Mouse (Mus musculus): ENCODE measurements at regions not wholly inside any gene's neighbourhood (a gene's known extent, or its start where the extent isn't known, plus 50 kb on each side); places are given as distances from the start of the nearest gene placed in this dataset.
"Not testable (repeated sequence)": the region's sequence is repeated elsewhere in the genome, so short reads cannot be mapped to it uniquely, and the experiment has no call there.

- no peak for DNase-seq
Measured at GRCm38 (mm10) chr15:92994191-92994671, 280.7 kb downstream of the Gxylt1 start.

DNA sequence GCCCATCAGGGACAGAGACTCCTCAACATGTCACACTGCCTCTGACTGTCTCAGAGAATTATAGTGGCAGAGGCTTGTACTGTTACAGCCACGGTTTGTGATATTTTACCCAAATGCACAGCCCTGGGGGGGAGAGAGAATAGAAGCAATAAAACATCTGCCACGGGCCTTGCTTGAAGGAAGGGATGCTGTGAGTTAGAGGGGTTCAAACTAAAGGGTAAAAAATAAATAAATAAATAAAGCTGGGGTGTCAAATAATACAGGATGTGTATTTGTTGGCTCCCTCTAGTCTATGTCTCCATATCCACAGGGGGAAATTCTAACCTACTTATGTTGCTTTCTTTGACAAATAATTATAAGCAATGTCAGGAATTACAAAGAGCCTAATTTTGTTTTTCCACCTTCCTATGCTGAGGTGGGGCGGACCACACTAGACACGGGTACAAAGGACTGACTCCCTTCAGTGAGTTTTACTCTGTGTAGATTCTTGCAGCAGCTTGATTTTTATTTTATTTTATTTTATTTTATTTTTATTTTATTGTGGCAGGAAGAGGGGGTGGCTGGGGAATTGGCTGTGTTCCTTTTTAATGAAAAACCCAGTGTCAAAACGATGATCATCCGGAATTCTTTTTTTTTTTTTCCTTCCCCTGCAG, 281.3 kb downstream of the Gxylt1 start:
- no peak for DNase-seq

GRCm38 (mm10) chr15:92975774-92976173, 299.2 kb downstream of the Gxylt1 start:
- DNase-seq: peak; percentile 55 to 74

GRCm38 (mm10) chr15:92974931-92975330, 300.0 kb downstream of the Gxylt1 start:
- peak; percentile 45 to 60 for DNase-seq

- DNase-seq: no peak
Measured at GRCm38 (mm10) chr15:92973651-92974229, 301.2 kb downstream of the Gxylt1 start.

DNA sequence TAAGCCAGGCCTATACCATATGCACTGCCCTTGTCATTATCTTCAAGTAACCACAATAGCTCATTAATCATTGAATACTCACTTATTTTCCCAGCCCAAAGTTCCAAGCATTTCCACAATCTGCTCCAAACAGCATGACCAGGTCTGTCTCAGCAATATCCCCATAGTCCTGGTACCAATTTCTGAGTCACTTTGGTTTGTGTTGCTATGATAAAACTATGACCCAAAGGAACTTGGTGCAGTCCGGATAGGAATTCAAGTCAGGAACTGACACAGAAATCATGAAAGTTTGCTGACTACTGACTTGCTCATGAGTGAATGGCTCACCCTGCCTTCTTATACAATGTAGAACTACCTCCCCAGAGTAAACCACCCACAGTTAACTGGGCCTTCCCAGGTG, 309.4 kb downstream of the Gxylt1 start:
- DNase-seq: no peak

DNA sequence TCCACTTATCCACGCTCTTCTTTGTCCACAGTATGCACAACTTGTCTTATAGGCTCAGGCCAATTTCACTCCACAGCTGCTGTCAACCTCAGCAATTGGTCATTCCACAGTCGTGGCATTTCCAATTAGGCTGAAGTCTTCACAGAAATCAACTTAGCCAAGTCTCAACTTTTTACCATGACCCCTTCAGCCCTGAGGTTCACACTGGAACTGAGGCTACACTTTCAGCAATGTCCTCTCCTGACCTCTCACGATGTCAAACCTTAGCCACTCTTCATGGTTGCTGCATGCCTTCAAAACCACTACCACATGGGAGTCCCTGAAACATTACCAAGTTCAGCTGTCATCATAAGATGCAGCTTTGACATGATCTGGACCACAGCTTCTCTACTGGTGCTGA, 310.1 kb downstream of the Gxylt1 start:
- no peak for DNase-seq

- DNase-seq: no peak
Measured at GRCm38 (mm10) chr15:92964131-92964530, 310.8 kb downstream of the Gxylt1 start.

DNA sequence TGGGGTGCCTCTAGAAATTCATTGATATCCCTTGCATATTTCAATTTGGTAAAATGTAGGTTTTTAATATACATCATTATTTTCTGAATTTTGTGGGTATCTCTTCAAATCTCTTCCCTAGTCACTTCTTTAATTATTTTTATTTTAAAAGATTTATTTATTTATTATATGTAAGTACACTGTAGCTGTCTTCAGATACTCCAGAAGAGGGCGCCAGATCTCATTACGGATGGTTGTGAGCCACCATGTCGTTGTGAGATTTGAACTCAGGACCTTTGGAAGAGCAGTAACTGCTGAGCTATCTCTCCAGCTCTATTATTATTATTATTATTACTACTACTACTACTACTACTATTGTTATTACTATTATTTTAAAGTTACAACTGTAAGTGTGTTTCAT, 324.1 kb downstream of the Gxylt1 start:
- DNase-seq: not testable (repeated sequence)

DNA sequence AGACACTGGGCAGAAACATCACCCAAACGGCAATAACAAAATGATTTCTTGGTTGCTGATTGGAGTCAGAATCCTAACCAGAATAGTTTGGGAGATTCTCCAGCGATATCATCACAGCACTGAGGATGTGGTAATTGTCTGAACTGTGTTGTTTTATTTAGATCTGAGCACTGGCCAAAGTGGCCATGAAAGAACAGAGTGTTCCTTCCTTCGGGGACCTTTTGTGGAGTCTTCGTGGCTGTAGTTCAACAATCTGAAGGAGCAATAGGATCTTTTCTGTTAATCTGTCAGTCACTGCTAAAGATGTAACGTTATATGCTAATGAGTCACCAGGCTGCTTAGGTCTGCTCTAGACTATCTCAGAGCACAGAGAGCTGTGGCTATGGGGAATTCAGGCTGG, 328.8 kb downstream of the Gxylt1 start:
- no peak for DNase-seq

DNA sequence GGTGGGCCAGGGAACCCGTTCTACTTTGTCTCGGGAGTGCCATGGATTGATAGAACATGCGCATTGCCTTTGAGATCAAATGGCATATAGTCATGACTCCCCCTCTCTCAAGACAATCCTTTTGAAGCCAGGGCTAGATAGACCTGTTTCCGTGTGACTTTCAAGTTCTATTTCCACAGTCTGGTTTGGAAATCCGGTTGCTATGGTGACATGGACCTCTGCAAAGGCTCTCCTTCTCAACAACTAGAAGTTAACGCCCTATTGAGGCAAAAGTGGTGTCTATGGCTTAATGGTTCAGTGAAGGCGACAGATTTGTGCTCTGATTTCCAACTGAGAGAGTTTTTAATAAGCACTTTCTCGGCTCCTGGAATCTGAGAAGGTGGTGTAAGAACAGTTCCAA, 371.2 kb downstream of the Gxylt1 start:
- DNase-seq: no peak

DNA sequence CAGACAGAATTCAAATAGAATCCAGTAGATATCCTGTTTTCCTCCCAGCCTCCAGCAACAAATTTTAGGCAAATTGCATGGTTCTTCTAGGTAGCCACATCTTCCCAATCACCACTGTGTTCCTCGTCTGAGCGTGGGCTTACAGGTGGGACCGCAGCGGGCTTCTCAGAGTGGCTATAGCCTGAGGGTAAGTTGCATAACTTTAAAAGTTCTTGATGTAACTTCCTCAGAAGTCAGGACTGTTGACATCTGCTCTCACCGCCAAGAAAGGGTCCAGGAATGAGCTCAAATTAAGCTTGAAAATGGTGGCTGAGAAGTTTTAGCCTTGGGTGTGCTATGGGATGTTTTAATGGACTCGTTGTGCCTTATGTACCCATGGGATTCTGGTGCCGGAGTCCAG, 377.7 kb downstream of the Gxylt1 start:
- DNase-seq: no peak

- DNase-seq: no peak
Measured at GRCm38 (mm10) chr15:92895836-92896235, 379.1 kb downstream of the Gxylt1 start.

DNA sequence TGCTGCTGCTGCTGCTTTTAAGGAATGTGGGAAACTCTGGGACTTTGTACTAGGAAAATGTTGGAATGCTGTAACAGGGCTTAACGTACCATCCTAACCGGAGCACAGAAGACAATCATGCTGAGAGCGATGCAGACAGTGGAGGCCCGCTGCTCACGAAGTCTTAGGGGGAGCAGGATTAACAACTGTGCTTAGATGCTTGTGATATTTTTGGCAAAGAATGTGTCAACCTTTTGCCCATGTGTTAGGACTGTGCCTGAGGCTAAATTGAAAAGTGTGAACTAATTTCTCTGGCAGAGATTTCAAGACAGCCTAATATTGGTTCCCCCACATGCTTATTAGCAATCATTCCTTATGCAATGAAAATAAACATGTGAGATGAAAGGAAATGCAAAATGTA, 398.5 kb downstream of the Gxylt1 start:
- no peak for DNase-seq

- DNase-seq: peak in 1 of 2 experiments; percentile 2
Measured at GRCm38 (mm10) chr15:92864106-92864505, 410.9 kb downstream of the Gxylt1 start.

DNA sequence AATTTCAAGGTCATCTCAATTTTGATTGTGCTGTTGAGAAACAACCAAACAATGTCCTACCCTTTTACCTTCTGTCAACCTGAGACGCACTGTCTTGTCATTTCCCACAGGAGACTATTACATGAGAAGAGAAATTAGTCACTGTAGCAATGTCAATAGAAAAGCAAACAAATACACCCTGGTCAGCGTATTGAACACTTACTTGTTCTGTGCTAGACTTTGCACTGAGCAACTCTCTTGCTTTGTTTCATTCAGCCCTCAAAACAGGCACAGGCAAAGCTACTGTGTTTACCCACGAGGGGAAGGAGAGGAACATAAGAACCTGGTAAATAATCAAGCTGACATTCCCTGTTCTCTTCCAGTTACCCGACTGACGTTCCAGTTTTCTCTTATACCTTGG, 424.1 kb downstream of the Gxylt1 start:
- DNase-seq: no peak

GRCm38 (mm10) chr15:92840035-92840434, 434.9 kb downstream of the Gxylt1 start:
- no peak for DNase-seq

DNA sequence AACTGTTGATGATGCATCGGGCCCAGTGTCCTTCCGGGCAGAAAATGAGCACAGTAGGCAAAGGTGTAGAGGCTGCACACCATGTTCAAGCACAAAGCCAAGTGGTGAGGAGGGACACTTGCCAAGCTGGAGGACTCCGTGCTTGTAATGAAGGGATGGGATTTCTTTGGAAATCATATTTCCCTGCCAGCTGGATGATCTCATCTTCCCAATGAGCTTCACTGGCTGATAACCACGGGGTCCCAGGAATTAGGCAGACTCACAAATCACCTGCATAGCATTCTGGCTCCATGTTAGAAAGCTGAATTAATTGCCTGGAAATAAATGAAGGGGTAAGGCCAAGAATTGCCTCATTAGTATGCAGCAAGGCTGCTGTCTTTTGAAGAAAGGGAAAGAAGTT, 435.4 kb downstream of the Gxylt1 start:
- DNase-seq: no peak

GRCm38 (mm10) chr15:92826136-92826535, 429.5 kb downstream of the Pdzrn4 start:
- no peak for DNase-seq
